Mouse (Mus musculus) heart, embryonic 16.5 days (tissue): ENCODE results near the gene Arfip2. TPM values are rescaled to one million over a fixed set of nuclear protein-coding genes. Genes with fewer than 3 reads are reported as not detected.
A peak's percentile ranks its signal among the peaks of the same experiment; 100 is the strongest.

Experiments used
- ATAC-seq: fragments of 200-750 bp; cut with Nextera tagmentation; replicated peaks from 2 replicates; pipeline ENCODE4 v1.8.0; 2017; ENCODE audit warnings: moderate number of reproducible peaks; ENCODE audit not compliant: insufficient read depth, low FRiP score; ENCODE audit errors: extremely low read depth
- H3K27ac ChIP-seq: fragments of 300-500 bp; sonication (generic); 2 replicates; pipeline ENCODE4 v1.5.1; 2014; ENCODE audit warnings: mild to moderate bottlenecking, low read length, control low read depth, moderate library complexity
- H3K27me3 ChIP-seq: fragments of 300-500 bp; sonication (generic); 2 replicates; pipeline ENCODE4 v1.6.1; 2014; ENCODE audit warnings: low read length, mixed read lengths; ENCODE audit not compliant: control insufficient read depth, insufficient read depth
- H3K36me3 ChIP-seq: fragments of 300-500 bp; sonication (generic); 2 replicates; pipeline ENCODE4 v1.6.1; 2014; ENCODE audit not compliant: control insufficient read depth, insufficient read depth
- H3K4me1 ChIP-seq: fragments of 300-500 bp; sonication (generic); 2 replicates; pipeline ENCODE4 v1.6.1; 2014; ENCODE audit warnings: low read length, mixed read lengths; ENCODE audit not compliant: control insufficient read depth, insufficient read depth
- H3K4me2 ChIP-seq: fragments of 300-500 bp; sonication (generic); 2 replicates; pipeline ENCODE4 v1.6.1; 2014; ENCODE audit warnings: low read depth, mild to moderate bottlenecking, control low read depth, low read length
- H3K4me3 ChIP-seq: fragments of 300-500 bp; sonication (generic); 2 replicates; pipeline ENCODE4 v1.5.1; 2014; ENCODE audit warnings: mild to moderate bottlenecking, control low read depth, low read length
- H3K9ac ChIP-seq: fragments of 300-500 bp; sonication (generic); 2 replicates; pipeline ENCODE4 v1.6.1; 2014; ENCODE audit warnings: low read length, control low read depth
- H3K9me3 ChIP-seq: fragments of 300-500 bp; sonication (generic); replicated peaks from 2 replicates; pipeline ENCODE4 v1.6.1; 2016; ENCODE audit warnings: low read length; ENCODE audit not compliant: control insufficient read depth
- WGBS: fragments of 180-500 bp; shearing (Covaris S2); extraction: QIAGEN DNeasy Blood & Tissue Kit; methylation state at CpG from one replicate; pipeline ENCODE4 v1.1.7; 2014; 5-methylcytosine and 5-hydroxymethylcytosine counted together
- polyA plus RNA-seq: library from polyadenylated mRNA; unstranded; fragments of >200 nt; fragmentation: Nextera tagmentation; extraction: Ambion mirVana; gene quantifications from 2 replicates; pipeline ENCODE4 v1.2.1, GENCODE M21; 2015

The Arfip2 gene
- 46.5 and 46.6 TPM in 2 replicates for polyA plus RNA-seq

DNA sequence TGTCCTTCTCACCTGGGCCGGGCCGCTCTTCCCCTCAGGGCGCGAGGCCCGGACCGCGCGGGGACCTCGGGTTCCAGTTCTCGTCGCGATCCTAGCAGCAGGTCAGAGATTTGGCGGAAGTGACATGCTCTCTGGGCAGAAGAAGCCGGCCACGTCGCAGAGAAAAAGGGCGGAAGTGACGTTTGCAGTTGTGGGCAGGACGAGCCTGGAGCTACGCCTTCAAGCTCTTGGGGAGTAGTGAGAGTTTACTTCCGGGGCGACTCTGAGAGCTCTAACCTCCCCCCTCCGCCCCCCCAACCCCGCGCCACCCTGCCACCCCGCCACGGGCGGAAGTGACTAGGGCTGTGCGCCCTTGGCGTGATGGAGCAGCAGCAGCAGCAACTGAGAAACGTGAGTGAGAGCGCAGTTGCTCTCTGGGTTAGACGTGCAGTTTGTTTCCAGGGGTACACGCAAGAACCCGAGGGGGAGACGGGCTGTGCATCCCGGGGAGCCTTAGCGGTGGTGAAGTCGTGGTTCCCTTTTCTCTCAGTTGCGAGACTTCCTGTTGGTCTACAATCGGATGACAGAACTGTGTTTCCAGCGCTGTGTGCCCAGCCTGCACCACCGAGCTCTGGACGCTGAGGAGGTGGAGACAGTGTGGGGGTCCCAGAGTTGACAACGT, at the start of gene Arfip2, which contains the start of gene Gm45799:
TSS of gene Arfip2 (minus strand) at position 184 of the 661 bp plus-strand sequence.
TSS of gene Gm45799 (plus strand) at position 320 of the 661 bp plus-strand sequence.
- peaks cover 33% of the 10 kb centered on the region for H3K36me3 ChIP-seq

DNA sequence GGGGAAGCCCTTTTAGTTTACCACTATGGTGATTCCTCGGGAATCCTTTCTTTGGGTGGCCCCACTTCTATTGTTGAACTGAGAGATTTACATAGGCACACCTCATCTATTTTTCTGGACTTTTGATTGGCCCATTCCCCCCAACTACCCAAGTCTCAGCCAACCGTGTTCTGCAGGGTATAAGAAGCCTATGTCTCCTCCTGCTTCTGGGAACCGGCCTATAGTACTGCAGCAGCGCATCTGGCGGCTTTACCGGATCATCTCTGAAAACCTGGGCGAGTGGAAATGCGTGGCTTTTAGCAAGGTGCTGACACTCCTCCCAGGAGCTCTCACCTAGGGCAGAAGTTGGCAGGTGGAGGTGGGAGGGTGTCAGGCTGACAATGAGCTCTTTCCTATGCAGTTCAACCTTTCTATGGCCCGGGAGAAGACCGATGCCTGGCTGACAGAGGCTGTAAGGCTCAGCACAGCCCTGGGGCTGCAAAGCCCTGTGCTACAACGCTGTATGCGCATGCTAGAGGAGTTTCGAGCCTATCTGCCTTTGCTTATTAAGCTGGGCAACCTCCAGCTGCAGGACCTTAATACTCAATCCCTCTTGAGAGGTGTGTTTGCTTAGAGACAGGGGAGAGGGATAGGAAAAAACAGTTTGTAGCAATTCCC, 45.5 kb upstream of the Arfip2 start:
- 14% methylated on average over 13 of the region's 13 CpGs for WGBS
- ATAC-seq: no peak
- no peaks in the 10 kb centered on the region for H3K27me3 ChIP-seq
- no peaks in the 10 kb centered on the region for H3K4me1 ChIP-seq
- no peak overlapping the region for H3K9ac ChIP-seq
- no peak overlapping the region for H3K4me3 ChIP-seq
- H3K4me2 ChIP-seq: 0 out of 2 replicates have a peak overlapping the region, but pooled peaks have one; percentile 23
- H3K9me3 ChIP-seq: no peaks in the 10 kb centered on the region
- H3K36me3 ChIP-seq: no peaks in the 10 kb centered on the region
- no peak overlapping the region for H3K27ac ChIP-seq

More for the DNA sequence above, at the start of gene Arfip2, which contains the start of gene Gm45799:
- H3K4me1 ChIP-seq: peaks cover 20% of the 10 kb centered on the region
- under 1% methylated on average over 45 of the region's 45 CpGs for WGBS
- peak within 1 kb of the TSS; percentile 91 for H3K9ac ChIP-seq
- no peaks in the 10 kb centered on the region for H3K27me3 ChIP-seq
- H3K4me2 ChIP-seq: peak within 1 kb of the TSS; percentile 98
- ATAC-seq: peak; percentile 96
- H3K27ac ChIP-seq: peak within 1 kb of the TSS; percentile 94
- H3K9me3 ChIP-seq: no peaks in the 10 kb centered on the region
- H3K4me3 ChIP-seq: peak within 1 kb of the TSS; percentile 81

GRCm38 (mm10) chr7:105650639-105651435, 10.6 kb upstream of the Arfip2 start, which contains the start of gene Dnhd1:
Gene Dnhd1, plus strand, starts transcription at chr7:105650827.
- H3K27me3 ChIP-seq: no peaks in the 10 kb centered on the region
- WGBS: 2% methylated on average over 17 of the region's 17 CpGs
- H3K4me3 ChIP-seq: peak within 1 kb of the TSS; percentile 56
- peak within 1 kb of the TSS; percentile 96 for H3K4me2 ChIP-seq
- peak within 1 kb of the TSS; percentile 60; the same call in 1 of the 2 replicates for H3K27ac ChIP-seq
- H3K9ac ChIP-seq: peak within 1 kb of the TSS; percentile 69
- peak; percentile 95 for ATAC-seq
- H3K36me3 ChIP-seq: no peaks in the 10 kb centered on the region
- H3K9me3 ChIP-seq: no peaks in the 10 kb centered on the region
- 0 out of 2 replicates have a peak, but pooled peaks cover 2% of the 10 kb centered on the region for H3K4me1 ChIP-seq

DNA sequence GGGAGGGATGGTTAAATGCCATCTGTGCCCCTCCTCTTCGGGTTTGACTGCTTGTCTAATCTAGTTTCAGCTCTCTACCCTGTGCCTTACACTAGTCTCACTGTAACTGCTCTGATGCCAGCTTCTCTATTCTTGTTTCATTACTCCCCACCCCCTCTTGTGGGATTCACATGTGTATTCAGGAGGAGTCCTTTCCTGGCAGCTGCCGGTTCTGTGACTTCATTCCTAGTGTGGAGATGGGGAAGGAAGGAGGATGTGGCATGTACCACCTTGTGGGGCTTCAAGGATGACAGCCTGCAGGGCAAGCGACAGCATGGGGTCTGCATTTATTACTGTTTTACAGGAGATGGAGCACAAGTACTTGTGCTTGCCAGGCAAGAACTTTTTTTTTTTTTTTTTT, 1.7 kb upstream of the Arfip2 start:
- WGBS: 61% methylated on average over 3 of the region's 3 CpGs

DNA sequence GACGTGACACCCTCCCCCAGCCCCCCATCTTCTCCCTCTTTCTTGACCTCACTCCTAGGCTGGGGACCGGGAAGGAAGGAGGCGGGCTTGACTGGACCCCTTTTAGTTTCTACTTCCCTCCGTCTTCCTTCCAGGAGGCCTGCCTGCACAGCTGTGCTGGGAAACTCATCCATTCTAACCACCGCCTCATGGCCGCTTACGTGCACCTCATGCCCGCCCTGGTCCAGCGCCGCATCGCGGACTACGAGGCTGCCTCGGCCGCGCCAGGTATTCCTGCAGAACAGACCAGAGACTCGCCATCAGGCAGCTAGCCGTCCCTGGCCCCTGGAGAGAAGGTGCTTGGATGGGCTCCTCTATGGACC, 659 bp upstream of the Arfip2 start:
- Histone ChIP-seq H3K27me3 (no peaks in the 10 kb centered on the region), H3K9ac (peak overlapping the region; percentile 91), H3K4me2 (peak overlapping the region; percentile 98), H3K27ac (peak overlapping the region; percentile 94), H3K4me1 (peaks cover 20% of the 10 kb centered on the region), H3K4me3 (peak overlapping the region; percentile 81), H3K9me3 (no peaks in the 10 kb centered on the region), H3K36me3 (peaks cover 29% of the 10 kb centered on the region)
- ATAC-seq: peak; percentile 19
- WGBS: 0% methylated on average over 18 of the region's 18 CpGs

More for the DNA sequence above, 1.7 kb upstream of the Arfip2 start:
- Histone ChIP-seq H3K4me3 (no peak overlapping the region), H3K4me1 (peaks cover 20% of the 10 kb centered on the region), H3K36me3 (peaks cover 19% of the 10 kb centered on the region), H3K27me3 (no peaks in the 10 kb centered on the region), H3K4me2 (peak overlapping the region; percentile 98), H3K9me3 (no peaks in the 10 kb centered on the region), H3K27ac (peak overlapping the region; percentile 1; the same call in 1 of the 2 replicates), H3K9ac (no peak overlapping the region)
- no peak for ATAC-seq

DNA sequence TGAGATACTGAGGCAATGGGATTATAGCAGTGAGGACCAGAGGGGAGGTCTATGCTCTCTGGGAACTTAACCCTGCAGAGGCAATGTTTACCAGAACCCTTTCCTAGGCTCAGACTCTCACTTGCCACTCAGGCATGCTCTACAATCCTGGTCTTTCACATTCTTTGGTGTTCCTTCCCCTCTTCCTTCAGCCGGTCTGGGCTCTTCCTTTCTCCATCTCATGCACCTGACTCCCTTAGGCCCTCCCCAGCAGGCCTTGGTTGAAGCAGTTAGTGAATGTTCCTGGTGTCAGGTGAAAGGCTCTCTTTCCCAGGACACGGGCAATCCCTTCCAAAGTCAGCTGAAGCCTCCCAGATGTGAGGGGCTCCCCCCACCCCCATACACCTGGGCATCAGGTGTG, 460 bp downstream of the Arfip2 start, which contains the start of gene Timm10b:
TSS of gene Timm10b (plus strand) at position 301 of the 400 bp plus-strand sequence.
- Histone ChIP-seq H3K4me2 (peak within 1 kb of the TSS; percentile 98), H3K9me3 (no peaks in the 10 kb centered on the region), H3K27ac (peak within 1 kb of the TSS; percentile 94), H3K27me3 (no peaks in the 10 kb centered on the region), H3K9ac (peak within 1 kb of the TSS; percentile 91), H3K4me3 (peak within 1 kb of the TSS; percentile 81), H3K4me1 (peaks cover 20% of the 10 kb centered on the region), H3K36me3 (peaks cover 33% of the 10 kb centered on the region)
- 0% methylated on average over 2 of the region's 2 CpGs for WGBS
- no peak for ATAC-seq

- no peaks in the 10 kb centered on the region for H3K27me3 ChIP-seq
- no peak for ATAC-seq
- peaks cover 23% of the 10 kb centered on the region for H3K4me1 ChIP-seq
- peaks cover 33% of the 10 kb centered on the region for H3K36me3 ChIP-seq
- peak overlapping the region; percentile 91 for H3K9ac ChIP-seq
- peak overlapping the region; percentile 70 for H3K27ac ChIP-seq
- H3K9me3 ChIP-seq: no peaks in the 10 kb centered on the region
- WGBS: 47% methylated on average over 9 of the region's 9 CpGs
- H3K4me2 ChIP-seq: peak overlapping the region; percentile 98
- H3K4me3 ChIP-seq: peak overlapping the region; percentile 81
Observed at GRCm38 (mm10) chr7:105639304-105639703, 912 bp downstream of the Arfip2 start.

DNA sequence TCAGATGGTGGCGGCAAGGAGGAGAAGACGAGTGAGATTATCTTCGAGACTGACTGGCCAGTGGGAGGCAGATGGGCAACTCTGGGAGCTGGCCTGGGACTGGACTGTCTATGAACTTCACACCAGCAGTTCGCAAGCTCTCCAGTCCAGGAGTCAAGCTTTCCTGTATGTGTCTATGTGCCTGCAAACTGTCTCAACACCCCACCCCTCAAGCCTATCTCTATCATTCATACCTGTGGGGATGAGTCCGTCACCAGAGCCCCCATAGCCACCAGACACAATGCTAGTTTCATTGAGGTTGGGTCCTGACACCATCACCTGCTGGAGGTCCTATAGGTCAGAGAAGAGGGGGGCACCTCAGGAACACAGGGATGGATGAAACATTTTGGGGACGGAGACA, 1.4 kb downstream of the Arfip2 start:
- H3K9me3 ChIP-seq: no peaks in the 10 kb centered on the region
- H3K27ac ChIP-seq: no peak overlapping the region
- no peak overlapping the region for H3K9ac ChIP-seq
- H3K36me3 ChIP-seq: peaks cover 31% of the 10 kb centered on the region
- no peak overlapping the region for H3K4me3 ChIP-seq
- ATAC-seq: no peak
- no peaks in the 10 kb centered on the region for H3K27me3 ChIP-seq
- H3K4me2 ChIP-seq: peak overlapping the region; percentile 98
- peaks cover 28% of the 10 kb centered on the region for H3K4me1 ChIP-seq
- 90% methylated on average over 6 of the region's 6 CpGs for WGBS
